Mouse (Mus musculus) kidney, adult 18-20 months (tissue): ENCODE measurements at regions not wholly inside any gene's neighbourhood (a gene's known extent, or its start where the extent isn't known, plus 50 kb on each side); places are given as distances from the start of the nearest gene placed in this dataset.
"Not testable (repeated sequence)": the region's sequence is repeated elsewhere in the genome, so short reads cannot be mapped to it uniquely, and the experiment has no call there.

ENCODE experiments used
- DNase-seq: peaks from one replicate; pipeline ENCODE4 v3.0.0; 2021

DNA sequence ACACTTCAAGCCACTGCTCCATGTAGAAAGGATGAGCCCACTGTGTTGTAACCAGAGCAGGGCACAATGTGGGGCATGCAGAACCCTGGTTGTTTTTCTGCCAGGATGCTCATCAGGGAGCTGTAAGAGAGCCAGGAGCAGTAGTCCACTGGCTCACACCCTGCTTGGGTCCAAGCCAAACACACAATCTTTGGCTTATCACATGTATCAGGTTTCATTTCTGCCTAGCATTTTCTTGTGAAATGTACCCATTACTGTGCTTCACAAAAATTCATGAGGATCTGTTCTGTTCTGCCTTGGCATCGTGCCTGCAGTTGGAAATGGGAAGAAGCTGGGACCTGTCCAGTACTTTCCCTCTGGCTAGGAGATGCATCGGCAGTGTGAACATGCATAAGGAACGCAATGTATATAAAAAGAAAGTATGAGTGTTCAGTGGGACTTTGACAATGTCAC lies 491.6 kb upstream of the Igfbp3 start:
- DNase-seq = no peak

DNA sequence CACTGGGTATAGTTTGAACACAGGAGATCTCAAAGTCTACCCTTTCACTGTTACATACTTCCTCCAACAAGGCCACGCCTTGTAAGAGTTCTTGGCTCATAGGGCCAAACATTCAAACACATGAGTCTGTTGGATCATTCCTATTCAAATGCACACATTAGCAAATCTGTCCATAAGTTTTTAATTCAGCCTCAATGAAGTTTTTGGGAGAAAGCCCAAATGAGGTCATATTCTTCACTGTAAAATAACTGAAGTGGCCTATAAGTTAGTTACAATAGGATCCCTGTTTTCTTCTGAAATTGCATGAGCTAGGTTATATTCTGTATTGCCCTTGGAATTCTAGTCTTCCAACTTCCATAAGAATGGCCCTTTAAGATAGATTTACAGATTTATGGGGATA lies 483.9 kb upstream of the Igfbp3 start:
- DNase-seq = no peak

DNA sequence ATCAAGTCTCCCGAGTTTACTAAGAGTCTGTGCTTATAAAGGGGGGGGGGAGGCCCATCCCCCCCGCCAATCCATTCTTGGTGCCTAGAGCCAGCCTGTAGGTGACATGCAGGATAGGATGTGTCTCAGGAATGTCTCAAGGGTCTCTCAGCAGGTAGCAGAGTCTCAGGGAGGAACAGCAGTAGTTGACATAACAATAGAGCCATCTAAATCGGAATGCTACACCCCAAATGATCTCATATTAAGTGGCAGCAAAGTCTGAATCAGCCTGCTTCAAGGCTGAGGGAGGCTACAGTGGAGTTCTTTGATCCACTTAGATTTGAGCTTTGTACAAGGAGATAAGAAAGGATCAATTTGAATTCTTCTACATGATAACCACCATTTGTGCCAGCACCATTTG lies 476.0 kb upstream of the Igfbp3 start:
- DNase-seq = not testable (repeated sequence)

DNA sequence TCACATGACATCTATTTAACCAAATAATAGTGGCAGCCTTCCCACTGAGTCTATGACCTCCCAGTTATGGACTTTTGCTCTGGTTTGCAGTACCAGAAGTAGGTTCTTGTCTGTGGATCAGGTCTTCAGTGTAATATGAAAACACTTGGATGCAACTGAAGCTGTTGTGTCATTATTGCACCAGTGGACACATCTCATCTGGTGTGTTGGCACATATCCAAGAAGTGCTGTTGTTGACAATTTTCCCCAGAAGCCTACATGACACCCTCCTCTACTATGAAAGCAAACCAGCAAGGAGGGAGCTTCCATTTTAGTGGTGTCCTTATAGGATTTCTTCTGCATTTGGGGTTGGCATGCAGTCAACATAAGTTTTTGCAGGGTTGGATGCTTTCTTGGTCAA lies 459.1 kb upstream of the Igfbp3 start:
- no peak for DNase-seq

DNA sequence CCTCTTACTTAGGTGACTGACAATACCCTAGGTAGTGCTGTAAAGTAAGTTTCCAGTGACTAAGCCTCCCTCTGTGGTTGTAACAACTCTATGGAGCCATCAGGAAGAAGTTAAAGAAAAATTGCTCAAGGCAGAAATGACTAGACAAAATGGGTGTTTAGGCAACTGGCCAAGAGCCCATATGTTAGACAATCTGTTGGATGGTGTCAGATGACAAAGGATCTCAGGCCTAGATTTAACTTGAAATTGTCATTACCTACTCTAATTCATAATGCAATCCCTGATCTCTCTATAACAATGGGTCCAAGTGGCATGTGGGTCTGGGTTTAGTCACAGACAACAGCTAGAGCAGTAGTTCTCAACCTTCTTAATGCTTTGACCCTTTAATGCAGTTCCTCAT lies 416.9 kb upstream of the Igfbp3 start:
- DNase-seq = no peak

DNA sequence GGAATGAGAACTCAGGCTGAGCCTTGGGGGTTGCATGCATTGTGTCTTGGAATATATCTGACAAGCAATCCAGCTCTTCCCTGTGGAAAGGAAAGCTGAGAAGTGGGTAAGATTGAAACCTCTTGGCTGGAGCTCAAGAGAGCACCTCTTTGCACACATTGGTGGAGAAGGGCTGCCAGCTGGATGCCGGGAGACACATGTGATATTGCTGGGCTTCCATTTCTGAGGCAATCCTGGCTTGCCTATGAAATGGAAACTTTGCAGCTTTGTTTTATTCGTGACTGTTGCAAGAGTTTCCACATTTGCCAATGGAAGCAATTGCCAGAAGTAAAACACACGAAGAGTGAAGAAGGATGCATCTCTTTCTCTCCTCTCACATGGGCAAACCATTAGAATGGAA lies 411.5 kb upstream of the Igfbp3 start:
- no peak for DNase-seq

DNA sequence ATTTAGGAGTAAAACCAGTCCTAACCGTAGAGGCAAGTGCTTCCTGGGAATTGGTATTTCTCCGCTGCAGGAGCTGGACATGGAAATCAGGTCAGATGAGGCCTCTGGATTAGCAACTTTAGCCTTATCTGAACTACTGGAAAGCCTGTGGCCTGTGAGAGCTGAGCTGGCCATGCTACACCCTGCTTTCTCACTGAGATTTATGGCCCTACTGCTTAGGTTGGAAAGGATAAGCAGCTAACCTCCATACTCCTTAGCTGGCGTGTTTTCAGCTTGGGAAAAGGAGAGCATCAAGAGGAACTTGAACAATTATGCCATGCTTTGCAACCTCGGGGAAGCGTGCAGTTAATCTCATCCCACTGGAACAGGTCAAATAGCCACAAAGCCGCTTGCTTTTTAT lies 406.6 kb upstream of the Igfbp3 start:
- peak; percentile 12 for DNase-seq

DNA sequence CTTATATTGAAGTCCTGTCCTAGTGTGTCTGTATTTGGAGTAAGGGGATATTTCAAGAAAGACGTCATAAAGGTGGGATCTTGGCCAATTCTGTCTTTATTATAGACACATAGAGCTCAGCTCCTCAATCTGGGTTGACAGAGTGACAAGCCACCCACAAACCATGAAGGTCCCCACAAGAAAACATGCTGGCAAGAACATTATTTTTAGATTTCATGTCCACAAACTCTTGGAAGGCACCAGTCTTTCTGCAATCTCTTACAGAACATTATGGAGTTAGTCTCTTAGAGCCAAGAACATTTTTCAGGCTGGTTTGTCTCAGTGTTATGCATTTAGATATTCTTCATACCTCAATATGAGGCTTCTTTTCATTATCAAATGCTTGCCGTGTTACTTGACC lies 397.0 kb upstream of the Igfbp3 start:
- DNase-seq = no peak

DNA sequence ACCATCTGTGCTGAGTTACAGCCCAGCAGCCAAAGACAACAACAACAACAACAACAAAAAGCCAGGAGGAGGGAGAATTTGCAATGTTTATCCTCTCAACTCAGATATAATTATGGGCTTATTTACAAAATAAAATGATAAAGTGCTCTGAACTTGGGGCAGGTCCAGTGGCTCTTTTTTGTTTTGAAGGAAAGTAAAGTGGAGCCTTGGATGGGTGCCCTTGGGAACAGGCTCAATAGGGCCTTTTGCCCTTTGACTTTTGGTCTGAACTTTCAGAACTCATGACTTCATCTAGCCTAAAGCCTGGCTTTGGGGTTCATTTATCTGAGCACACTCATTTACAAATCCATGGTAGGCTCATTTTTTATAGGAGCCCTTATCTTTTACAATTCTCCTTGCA lies 396.2 kb upstream of the Igfbp3 start:
- DNase-seq = peak; percentile 36

DNA sequence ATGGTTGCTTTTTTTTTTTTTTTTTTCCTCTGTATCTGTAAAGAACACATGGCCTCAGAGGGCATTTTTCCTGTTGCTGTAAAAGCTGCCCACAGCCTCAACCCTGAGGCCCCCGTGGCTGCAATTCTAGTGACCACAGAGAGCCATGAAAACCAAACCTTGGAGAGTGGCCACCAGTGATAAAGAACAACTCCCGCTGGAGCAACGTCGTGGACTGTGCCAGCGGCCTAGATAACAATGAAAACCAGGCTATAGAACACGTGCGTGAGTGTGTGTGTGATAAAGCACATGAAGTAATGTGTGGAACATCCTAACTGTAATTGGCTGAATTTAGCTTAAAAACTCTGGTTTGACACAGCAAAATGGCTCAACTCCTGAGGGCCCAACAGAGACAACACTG lies 392.9 kb upstream of the Igfbp3 start:
- no peak for DNase-seq

DNA sequence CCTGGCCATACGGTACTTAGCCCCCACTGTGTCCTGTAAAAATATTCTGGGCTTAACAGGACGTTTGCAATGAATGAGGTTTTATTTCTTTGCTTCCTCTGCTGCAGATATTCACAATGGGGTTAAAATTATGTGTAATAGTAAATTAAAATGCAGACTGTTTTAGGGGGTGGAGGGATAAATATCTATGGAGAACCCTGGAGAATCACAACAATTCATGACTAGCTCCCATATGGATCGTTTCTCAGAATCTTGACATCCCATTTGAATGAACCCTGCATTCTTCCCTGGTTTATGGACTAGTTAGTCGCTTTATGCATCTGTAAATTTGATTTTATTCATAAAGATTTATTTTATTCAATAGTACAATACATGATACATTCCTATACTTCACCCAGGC lies 378.3 kb upstream of the Igfbp3 start:
- DNase-seq = no peak

DNA sequence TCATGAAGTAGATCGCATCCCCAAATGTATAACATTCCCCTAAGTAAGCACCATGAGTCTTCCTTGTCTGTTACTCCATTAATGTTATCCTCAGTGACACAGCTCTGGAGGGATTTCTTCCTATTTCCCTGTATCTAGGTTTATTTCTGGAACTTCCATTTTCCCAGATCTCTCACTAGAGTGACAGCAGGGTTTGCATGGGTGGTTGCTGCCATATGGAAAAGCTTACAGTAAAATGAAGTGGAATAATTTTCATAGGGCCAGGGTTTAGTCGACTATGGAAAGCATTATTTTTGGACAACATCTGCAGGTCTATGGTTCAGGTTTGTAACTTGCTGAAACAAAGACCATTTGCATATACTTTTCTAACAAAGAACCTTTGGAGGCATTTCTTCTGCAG lies 369.6 kb upstream of the Igfbp3 start:
- DNase-seq = no peak

DNA sequence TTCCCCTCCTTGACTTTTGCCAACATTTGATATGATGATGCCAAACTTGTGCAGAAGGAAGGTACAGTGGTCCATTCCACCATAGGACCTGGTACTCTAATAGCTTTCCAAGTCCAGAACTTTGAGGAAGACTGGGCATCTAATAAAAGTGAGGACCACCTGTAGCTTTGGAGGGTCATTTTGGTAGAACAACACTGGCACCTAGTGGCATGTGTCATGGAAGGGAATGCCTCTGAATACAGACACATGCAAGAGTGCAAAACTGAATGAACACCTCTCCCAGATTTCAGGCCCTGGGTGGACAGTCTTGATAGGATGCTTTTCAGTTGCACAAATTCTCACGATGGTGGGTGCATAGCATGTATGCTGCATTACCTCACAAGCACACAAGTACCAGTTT lies 354.8 kb upstream of the Igfbp3 start:
- peak; percentile 35 for DNase-seq

DNA sequence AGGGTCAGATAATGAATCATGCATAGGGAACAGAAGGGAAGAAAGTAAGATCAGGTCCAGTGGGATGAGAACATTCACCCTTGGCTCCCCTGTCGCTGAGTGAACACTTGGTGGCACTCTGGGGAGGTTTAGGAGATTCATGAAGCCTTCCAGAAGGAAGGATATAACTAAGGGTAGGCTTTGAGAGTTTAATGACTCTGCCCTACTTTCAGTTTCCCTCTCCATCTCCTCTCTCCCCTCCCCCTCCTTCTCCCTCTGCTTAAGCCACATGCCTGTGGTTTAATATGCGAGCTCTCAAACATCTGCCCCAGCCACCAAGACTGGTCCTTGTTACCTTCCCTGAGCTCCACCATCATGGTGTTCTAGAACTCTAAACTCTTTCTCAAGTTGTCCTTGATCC lies 348.3 kb upstream of the Igfbp3 start:
- DNase-seq = no peak

DNA sequence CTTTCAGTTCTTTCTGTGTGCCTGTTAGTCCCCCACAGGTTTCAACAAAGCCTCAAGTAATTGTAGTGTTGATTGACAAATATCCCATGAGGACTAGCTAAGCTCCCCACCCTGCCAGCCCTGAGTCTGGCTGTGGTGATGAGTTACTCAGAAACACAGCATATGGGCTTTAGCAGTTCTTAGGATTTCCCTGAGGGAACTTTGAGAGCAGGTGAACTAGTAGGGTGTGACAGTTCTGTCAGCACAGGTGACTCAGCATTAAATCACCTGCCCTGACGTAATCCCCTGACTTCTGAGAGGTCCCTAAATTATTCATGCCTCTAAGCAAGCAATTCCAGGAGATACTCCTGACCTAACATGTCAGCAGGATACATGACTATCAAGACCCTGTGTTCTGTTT lies 347.7 kb upstream of the Igfbp3 start:
- DNase-seq = no peak

DNA sequence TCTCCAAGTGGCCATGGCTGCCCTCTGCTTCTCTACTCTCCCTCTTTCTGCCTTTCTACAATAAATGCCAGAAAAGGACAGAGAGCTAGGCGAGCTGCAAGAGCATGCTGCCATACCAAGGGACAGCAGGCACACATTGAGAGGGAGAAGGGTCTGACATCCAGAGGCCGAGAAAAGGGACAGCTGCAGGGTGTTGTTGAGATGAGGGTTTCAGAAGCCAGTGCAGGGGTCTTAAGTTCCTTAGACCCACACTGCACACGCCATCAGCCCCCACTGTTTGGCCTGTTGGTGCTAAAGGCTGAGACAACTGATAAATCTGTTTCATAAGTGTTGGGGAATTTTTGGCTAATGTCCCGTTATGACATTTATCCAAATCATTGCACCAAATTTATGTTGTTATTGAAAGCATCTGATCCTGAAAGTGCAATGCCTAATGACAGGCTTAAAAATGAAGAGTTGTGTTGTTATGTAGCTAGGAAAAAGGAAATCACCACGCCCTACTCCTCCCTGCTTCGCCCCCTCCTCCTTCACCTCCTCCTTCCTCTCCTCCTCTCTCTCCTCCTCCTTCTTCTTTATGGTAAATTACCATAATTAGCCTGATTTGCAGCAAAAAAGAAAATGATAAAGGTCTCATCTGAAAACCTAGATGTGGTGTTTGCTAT lies 342.0 kb upstream of the Igfbp3 start:
- DNase-seq = no peak

DNA sequence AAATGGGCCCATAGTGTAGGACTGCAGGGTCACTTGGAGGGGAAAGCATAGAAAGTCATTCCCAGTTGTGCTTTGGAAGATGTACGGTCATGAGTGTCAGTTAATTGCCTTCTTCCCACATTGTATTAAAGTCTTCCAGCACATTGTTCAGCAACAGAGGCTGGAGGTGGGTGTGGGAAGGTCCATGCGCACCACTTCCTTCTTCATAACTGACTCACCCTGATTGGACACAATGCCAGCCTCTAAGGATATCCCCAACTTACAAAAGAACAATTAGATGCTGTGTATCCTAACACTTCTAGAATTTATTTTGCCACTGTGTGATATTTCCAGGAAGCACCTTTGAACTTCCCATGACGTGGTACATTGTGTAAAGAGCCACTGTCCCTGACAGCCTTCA lies 338.4 kb upstream of the Igfbp3 start:
- DNase-seq = no peak

DNA sequence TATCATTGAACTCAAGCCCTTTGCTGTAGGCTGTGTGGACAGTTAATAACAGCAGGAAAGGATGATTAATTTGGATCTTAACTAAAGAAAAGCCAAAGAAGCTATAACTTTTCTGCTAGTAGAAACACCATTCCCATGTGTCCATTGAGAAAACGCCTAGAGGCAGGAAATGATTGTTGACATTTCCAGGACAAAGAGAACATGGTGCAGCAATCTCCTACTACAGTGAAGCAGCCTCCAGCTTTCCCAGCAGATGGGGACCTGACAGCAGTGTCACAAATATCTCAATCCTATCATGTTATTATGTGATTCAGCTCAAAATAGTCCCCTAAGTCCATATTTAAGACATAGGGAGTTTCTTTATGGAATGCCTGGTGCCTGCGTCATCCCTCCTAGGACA lies 334.1 kb upstream of the Igfbp3 start:
- no peak for DNase-seq

DNA sequence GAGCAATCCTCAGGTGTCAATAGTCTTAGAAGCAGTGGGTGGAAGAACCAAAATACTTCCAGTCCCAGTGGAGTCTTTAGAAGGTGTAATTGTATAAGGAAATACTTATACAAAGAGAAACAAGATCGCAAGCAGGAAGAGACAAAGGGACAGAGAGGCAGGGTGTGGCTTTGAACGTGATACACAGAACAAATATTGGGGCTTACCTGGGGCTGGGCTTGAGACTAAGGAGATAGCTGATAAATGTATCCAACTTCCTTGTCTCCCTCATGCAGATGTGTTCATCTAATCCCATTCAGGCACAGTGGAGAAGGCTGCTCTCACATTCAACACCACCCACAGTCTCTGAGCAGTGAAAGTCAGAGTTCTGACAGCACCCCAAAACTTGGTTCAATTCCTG lies 331.9 kb upstream of the Igfbp3 start:
- no peak for DNase-seq

DNA sequence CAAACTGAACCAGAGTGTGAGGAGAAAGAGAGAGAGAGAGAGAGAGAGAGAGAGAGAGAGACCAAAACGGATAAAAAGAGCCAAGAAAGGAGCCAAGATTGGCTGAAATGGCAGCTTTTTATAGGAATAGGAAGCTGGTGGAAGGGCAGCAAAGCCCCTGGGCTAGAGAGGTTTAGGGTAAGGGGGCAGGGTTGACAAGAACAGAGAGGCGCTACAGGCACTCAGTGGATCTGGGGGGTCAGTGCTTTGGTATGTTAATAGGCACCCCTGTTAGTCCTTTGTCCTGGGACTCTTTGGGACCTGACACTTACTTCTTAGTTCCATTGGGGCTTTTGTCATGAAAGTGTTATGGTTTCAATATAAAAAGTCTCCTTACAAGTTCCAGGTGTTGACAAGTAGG lies 320.9 kb upstream of the Igfbp3 start:
- DNase-seq = no peak

DNA sequence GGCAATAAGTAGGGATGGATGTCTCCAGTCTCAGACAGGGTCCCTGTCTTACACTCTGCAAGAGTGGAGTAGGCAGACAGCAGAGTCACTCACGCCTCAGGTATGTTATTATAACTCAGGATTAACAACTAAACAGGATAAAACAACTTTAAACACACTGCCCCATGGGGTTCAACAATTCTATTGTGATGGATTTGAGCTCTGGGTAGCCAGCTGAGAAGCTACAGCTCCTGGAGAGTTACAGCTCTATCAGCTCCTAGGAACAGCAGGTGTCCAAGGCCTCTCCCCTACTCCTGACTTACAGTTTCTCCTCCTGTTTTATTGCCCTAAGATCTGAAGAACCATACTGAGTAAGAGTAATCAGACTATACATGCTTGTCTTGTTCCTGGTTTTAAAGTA lies 319.6 kb upstream of the Igfbp3 start:
- DNase-seq = no peak

DNA sequence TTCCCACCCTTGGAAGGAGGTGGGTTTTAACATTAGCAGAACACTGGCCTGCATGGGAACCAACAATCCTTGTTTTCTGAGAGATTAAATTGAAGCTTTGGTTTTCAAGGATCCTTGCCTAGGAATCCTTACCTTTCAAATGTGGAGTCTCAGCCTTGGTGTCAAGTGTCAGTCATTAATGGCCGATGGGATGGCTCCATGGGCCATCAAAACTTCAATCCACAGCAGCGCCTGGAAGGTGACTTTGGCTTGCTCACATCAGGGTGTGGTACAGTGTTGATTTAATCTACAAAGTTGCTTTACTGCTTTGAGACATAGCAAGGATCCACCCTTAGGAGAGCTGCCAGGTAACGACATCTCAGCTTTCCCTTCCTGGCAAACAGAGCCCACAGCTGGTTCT lies 318.1 kb upstream of the Igfbp3 start:
- DNase-seq = no peak

DNA sequence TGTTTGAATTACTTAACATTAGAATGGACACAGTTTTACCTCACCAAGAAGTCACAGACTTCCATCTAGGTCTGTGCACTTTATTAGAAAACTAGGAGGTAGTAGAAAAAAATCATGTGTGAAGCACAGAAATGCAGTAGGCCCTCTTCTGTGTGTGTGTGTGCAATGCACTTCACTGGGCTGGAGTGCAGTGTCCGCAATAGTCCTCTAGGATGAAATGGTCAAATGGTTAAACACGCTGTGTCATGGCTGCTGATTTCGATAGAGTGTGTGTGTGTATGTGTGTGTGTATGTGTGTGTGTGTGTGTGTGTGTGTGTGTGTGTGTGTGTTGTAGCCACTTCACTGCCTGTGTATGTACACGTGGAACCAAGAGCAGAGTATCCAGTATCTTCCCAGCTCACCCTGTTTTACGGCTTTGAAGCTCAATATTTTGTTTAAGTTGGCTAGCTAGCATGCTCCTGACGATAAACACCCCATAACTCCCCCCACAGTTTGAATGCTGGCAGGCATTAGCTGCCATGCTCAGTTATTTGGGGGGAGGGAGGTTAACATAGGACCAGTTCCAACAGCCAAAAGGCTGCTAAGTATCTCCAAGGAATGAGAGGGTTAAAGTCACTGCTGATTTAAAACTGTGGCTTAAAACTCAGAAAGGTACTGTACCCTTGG lies 316.9 kb upstream of the Igfbp3 start:
- no peak for DNase-seq

DNA sequence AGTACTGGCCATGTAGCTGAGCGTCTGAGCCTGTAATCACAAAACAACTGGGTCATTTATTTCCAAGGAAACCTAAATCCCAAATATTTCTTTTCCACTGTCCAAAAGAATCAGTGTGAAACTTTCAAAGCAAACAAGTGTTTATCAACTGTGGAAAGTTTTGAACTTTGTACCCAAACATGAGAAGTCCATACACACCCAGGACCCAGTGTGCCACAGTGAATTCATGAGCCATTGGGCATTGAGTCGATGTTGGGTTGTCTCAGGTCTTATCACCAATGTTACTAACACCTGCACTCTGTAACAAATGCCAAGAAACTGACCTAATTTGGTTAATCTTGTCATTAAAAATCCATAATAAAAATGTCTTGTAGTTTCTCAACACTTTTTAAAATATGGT lies 305.8 kb upstream of the Igfbp3 start:
- DNase-seq = no peak

DNA sequence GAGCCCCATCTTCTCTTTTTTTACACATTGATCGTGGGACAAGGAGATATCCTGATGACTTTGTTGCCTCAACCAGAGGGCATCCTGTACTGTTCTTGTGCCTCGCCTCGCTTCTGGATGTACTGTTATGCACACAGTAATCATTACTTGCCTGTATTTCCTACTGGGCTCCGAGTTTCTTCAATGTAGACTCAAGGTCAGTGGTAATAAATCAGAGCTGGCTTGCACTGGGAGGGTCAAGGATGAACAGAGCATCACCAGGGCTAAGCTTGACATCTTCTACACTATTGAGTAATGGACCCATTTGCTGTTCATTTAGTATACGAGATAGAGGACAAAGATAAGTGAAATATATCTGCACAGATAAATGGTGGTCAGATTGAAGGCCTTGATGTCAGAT lies 295.1 kb upstream of the Igfbp3 start:
- DNase-seq = no peak
